Mouse (Mus musculus) forebrain, embryonic 12.5 days (tissue): ENCODE results near the gene Smg8. TPM values are rescaled to one million over a fixed set of nuclear protein-coding genes. Genes with fewer than 3 reads are reported as not detected.
"Not testable (repeated sequence)": the region's sequence is repeated elsewhere in the genome, so short reads cannot be mapped to it uniquely, and the experiment has no call there.

ENCODE experiments used
- ATAC-seq: fragments of 200-750 bp; cut with Nextera tagmentation; 2 replicates; pipeline ENCODE4 v1.8.0; 2017; ENCODE audit warnings: moderate TSS enrichment; ENCODE audit not compliant: low FRiP score
- H3K27ac ChIP-seq: fragments of 300-500 bp; sonication (generic); 2 replicates; pipeline ENCODE4 v1.5.1; 2016; ENCODE audit warnings: mild to moderate bottlenecking
- H3K27me3 ChIP-seq: fragments of 300-500 bp; sonication (generic); 2 replicates; pipeline ENCODE4 v1.6.1; 2016; ENCODE audit warnings: mild to moderate bottlenecking
- H3K36me3 ChIP-seq: fragments of 300-500 bp; sonication (generic); replicated peaks from 2 replicates; pipeline ENCODE4 v1.6.1; 2016; ENCODE audit warnings: mild to moderate bottlenecking
- H3K4me1 ChIP-seq: fragments of 300-500 bp; sonication (generic); 2 replicates; pipeline ENCODE4 v1.6.1; 2016
- H3K4me2 ChIP-seq: fragments of 300-500 bp; sonication (generic); 2 replicates; pipeline ENCODE4 v1.6.1; 2016; ENCODE audit warnings: mild to moderate bottlenecking, moderate library complexity
- H3K4me3 ChIP-seq: fragments of 300-500 bp; sonication (generic); replicated peaks from 2 replicates; pipeline ENCODE4 v1.5.1; 2016; ENCODE audit warnings: mild to moderate bottlenecking
- H3K9ac ChIP-seq: fragments of 300-500 bp; sonication (generic); 2 replicates; pipeline ENCODE4 v1.6.1; 2016; ENCODE audit warnings: mild to moderate bottlenecking
- H3K9me3 ChIP-seq: fragments of 300-500 bp; sonication (generic); 2 replicates; pipeline ENCODE4 v1.6.1; 2016
- WGBS: fragments of 180-500 bp; shearing (Covaris S2); methylation state at CpG from one replicate; pipeline ENCODE4 v1.1.7; 2016; 5-methylcytosine and 5-hydroxymethylcytosine counted together
- polyA plus RNA-seq: library from polyadenylated mRNA; unstranded; fragments of >200 nt; fragmentation: Nextera tagmentation; extraction: Ambion mirVana; gene quantifications from 2 replicates; pipeline ENCODE4 v1.2.1, GENCODE M21; 2016

Smg8 gene
- polyA plus RNA-seq, 1 experiment from 2014 or later: 24.9 TPM

GRCm38 (mm10) chr11:87087142-87087541 is 568 bp upstream of the Smg8 start:
- Histone ChIP-seq H3K27me3 (no peaks in the 10 kb centered on the region), H3K36me3 (peaks cover 47% of the 10 kb centered on the region), H3K4me2 (peak overlapping the region; percentile 95), H3K4me1 (peaks cover 24% of the 10 kb centered on the region), H3K9me3 (no peaks in the 10 kb centered on the region), H3K27ac (no peak overlapping the region), H3K9ac (peak overlapping the region; percentile 79), H3K4me3 (peak overlapping the region; percentile 70)
- 68% methylated on average over 2 of the region's 2 CpGs for WGBS
- ATAC-seq: no peak

- H3K4me2 ChIP-seq: peak overlapping the region; percentile 95
- peak overlapping the region; percentile 79; the same call in 1 of the 2 replicates for H3K9ac ChIP-seq
- H3K36me3 ChIP-seq: peaks cover 48% of the 10 kb centered on the region
- no peak overlapping the region for H3K27ac ChIP-seq
- H3K4me3 ChIP-seq: peak overlapping the region; percentile 70
- H3K4me1 ChIP-seq: peaks cover 24% of the 10 kb centered on the region
- H3K9me3 ChIP-seq: no peaks in the 10 kb centered on the region
- no peaks in the 10 kb centered on the region for H3K27me3 ChIP-seq
- no peak for ATAC-seq
- 90% methylated on average over 13 of the region's 13 CpGs for WGBS
Measured at GRCm38 (mm10) chr11:87085461-87085860, 1.1 kb downstream of the Smg8 start.

GRCm38 (mm10) chr11:87083712-87084111 is 2.9 kb downstream of the Smg8 start:
- Histone ChIP-seq H3K9me3 (no peaks in the 10 kb centered on the region), H3K4me2 (no peak overlapping the region), H3K4me3 (no peak overlapping the region), H3K4me1 (peaks cover 24% of the 10 kb centered on the region), H3K9ac (no peak overlapping the region), H3K27me3 (no peaks in the 10 kb centered on the region), H3K36me3 (peaks cover 55% of the 10 kb centered on the region), H3K27ac (no peak overlapping the region)
- ATAC-seq: no peak
- 90% methylated on average over 1 of the region's 1 CpGs for WGBS

- WGBS: under 1% methylated on average over 43 of the region's 43 CpGs
- H3K36me3 ChIP-seq: peaks cover 22% of the 10 kb centered on the region
- peak within 1 kb of the TSS; percentile 93 for H3K9ac ChIP-seq
- H3K27ac ChIP-seq: peak within 1 kb of the TSS; percentile 98
- no peaks in the 10 kb centered on the region for H3K9me3 ChIP-seq
- peaks cover 26% of the 10 kb centered on the region for H3K4me1 ChIP-seq
- no peaks in the 10 kb centered on the region for H3K27me3 ChIP-seq
- ATAC-seq: peak; percentile 97
- peak within 1 kb of the TSS; percentile 63 for H3K4me2 ChIP-seq
- peak within 1 kb of the TSS; percentile 67 for H3K4me3 ChIP-seq
Measured at GRCm38 (mm10) chr11:87073866-87074440, 12.6 kb downstream of the Smg8 start, which contains the start of gene Gdpd1. Gdpd1 (minus strand) TSS chr11:87074062.

- WGBS: under 1% methylated on average over 24 of the region's 24 CpGs
Measured at GRCm38 (mm10) chr11:87073343-87073865, 13.2 kb downstream of the Smg8 start.

GRCm38 (mm10) chr11:87062087-87062486 is 24.5 kb downstream of the Smg8 start:
- H3K4me1 ChIP-seq: no peaks in the 10 kb centered on the region
- no peaks in the 10 kb centered on the region for H3K27me3 ChIP-seq
- H3K4me3 ChIP-seq: no peak overlapping the region
- no peak overlapping the region for H3K4me2 ChIP-seq
- no peak for ATAC-seq
- peaks cover 44% of the 10 kb centered on the region for H3K36me3 ChIP-seq
- H3K9ac ChIP-seq: no peak overlapping the region
- H3K9me3 ChIP-seq: no peaks in the 10 kb centered on the region
- 78% methylated on average over 3 of the region's 3 CpGs for WGBS
- no peak overlapping the region for H3K27ac ChIP-seq

More at GRCm38 (mm10) chr11:87073343-87073865, 13.2 kb downstream of the Smg8 start:
- Histone ChIP-seq H3K36me3 (peaks cover 20% of the 10 kb centered on the region), H3K9me3 (no peaks in the 10 kb centered on the region), H3K4me1 (peaks cover 26% of the 10 kb centered on the region), H3K4me2 (peak overlapping the region; percentile 63), H3K27ac (peak overlapping the region; percentile 98), H3K27me3 (no peaks in the 10 kb centered on the region), H3K4me3 (peak overlapping the region; percentile 67), H3K9ac (peak overlapping the region; percentile 93)
- ATAC-seq: peak; percentile 66

GRCm38 (mm10) chr11:87060410-87060809 is 26.2 kb downstream of the Smg8 start:
- H3K9me3 ChIP-seq: no peaks in the 10 kb centered on the region
- no peaks in the 10 kb centered on the region for H3K27me3 ChIP-seq
- WGBS: 96% methylated on average over 2 of the region's 2 CpGs
- no peak for ATAC-seq
- H3K36me3 ChIP-seq: peaks cover 61% of the 10 kb centered on the region
- no peak overlapping the region for H3K4me3 ChIP-seq
- H3K9ac ChIP-seq: no peak overlapping the region
- H3K4me2 ChIP-seq: no peak overlapping the region
- H3K4me1 ChIP-seq: no peaks in the 10 kb centered on the region
- H3K27ac ChIP-seq: no peak overlapping the region

- Histone ChIP-seq H3K4me1 (no peaks in the 10 kb centered on the region), H3K36me3 (peaks cover 72% of the 10 kb centered on the region), H3K27me3 (no peaks in the 10 kb centered on the region), H3K9ac (no peak overlapping the region), H3K4me3 (no peak overlapping the region), H3K27ac (no peak overlapping the region), H3K4me2 (no peak overlapping the region), H3K9me3 (no peaks in the 10 kb centered on the region)
- 91% methylated on average over 6 of the region's 6 CpGs for WGBS
- no peak for ATAC-seq
Measured at GRCm38 (mm10) chr11:87056286-87056685, 30.3 kb downstream of the Smg8 start.

- not testable (repeated sequence) for H3K4me3 ChIP-seq, H3K27me3 ChIP-seq, ATAC-seq, H3K27ac ChIP-seq, H3K4me2 ChIP-seq, H3K4me1 ChIP-seq, H3K9me3 ChIP-seq, H3K9ac ChIP-seq
- H3K36me3 ChIP-seq: peaks cover 74% of the 10 kb centered on the region
- WGBS: 97% methylated on average over 7 of the region's 7 CpGs
Measured at GRCm38 (mm10) chr11:87048900-87049299, 37.7 kb downstream of the Smg8 start.

GRCm38 (mm10) chr11:87046968-87047367 is 39.6 kb downstream of the Smg8 start:
- WGBS: 90% methylated on average over 5 of the region's 5 CpGs
- no peak for ATAC-seq
- no peak overlapping the region for H3K27ac ChIP-seq
- no peaks in the 10 kb centered on the region for H3K4me1 ChIP-seq
- H3K9ac ChIP-seq: no peak overlapping the region
- peaks cover 76% of the 10 kb centered on the region for H3K36me3 ChIP-seq
- H3K9me3 ChIP-seq: no peaks in the 10 kb centered on the region
- H3K4me3 ChIP-seq: no peak overlapping the region
- no peaks in the 10 kb centered on the region for H3K27me3 ChIP-seq
- no peak overlapping the region for H3K4me2 ChIP-seq

- Histone ChIP-seq H3K27me3 (no peaks in the 10 kb centered on the region), H3K36me3 (peaks cover 85% of the 10 kb centered on the region), H3K9ac (no peak overlapping the region), H3K4me1 (no peaks in the 10 kb centered on the region), H3K9me3 (no peaks in the 10 kb centered on the region), H3K4me3 (no peak overlapping the region), H3K4me2 (no peak overlapping the region), H3K27ac (no peak overlapping the region)
- WGBS: 86% methylated on average over 3 of the region's 3 CpGs
- ATAC-seq: no peak
Measured at GRCm38 (mm10) chr11:87043052-87043451, 43.5 kb downstream of the Smg8 start.

GRCm38 (mm10) chr11:87039307-87039963 is 47.1 kb downstream of the Smg8 start:
- H3K36me3 ChIP-seq: peaks cover 85% of the 10 kb centered on the region
- H3K27ac ChIP-seq: no peak overlapping the region
- WGBS: 91% methylated on average over 9 of the region's 9 CpGs
- no peak overlapping the region for H3K4me3 ChIP-seq
- H3K4me2 ChIP-seq: no peak overlapping the region
- ATAC-seq: no peak
- no peaks in the 10 kb centered on the region for H3K27me3 ChIP-seq
- no peaks in the 10 kb centered on the region for H3K4me1 ChIP-seq
- H3K9ac ChIP-seq: no peak overlapping the region
- no peaks in the 10 kb centered on the region for H3K9me3 ChIP-seq

- ATAC-seq: no peak
- 75% methylated on average over 4 of the region's 4 CpGs for WGBS
- H3K36me3 ChIP-seq: peaks cover 83% of the 10 kb centered on the region
Measured at GRCm38 (mm10) chr11:87036180-87036579, 50.4 kb downstream of the Smg8 start.

More at GRCm38 (mm10) chr11:87036180-87036579, 50.4 kb downstream of the Smg8 start:
- no peak overlapping the region for H3K4me2 ChIP-seq
- no peaks in the 10 kb centered on the region for H3K27me3 ChIP-seq
- H3K4me3 ChIP-seq: no peak overlapping the region
- H3K9me3 ChIP-seq: no peaks in the 10 kb centered on the region
- H3K4me1 ChIP-seq: no peaks in the 10 kb centered on the region
- H3K9ac ChIP-seq: no peak overlapping the region
- no peak overlapping the region for H3K27ac ChIP-seq
